Mouse (Mus musculus) urinary bladder, postnatal 10 days (tissue): ENCODE measurements around the gene Chst14.

ENCODE experiments used
- DNase-seq: peaks from one replicate; pipeline ENCODE4 v3.0.0; 2022; ENCODE audit warnings: low spot score

Chst14 gene

GRCm38 (mm10) chr2:118926361-118926997 is at the start of gene Chst14:
Gene Chst14 (plus strand): TSS chr2:118926496.
- DNase-seq, result no peak

GRCm38 (mm10) chr2:118881019-118881418 is 45.3 kb upstream of the Chst14 start:
- no peak for DNase-seq

GRCm38 (mm10) chr2:118881956-118882355 is 44.3 kb upstream of the Chst14 start:
- no peak for DNase-seq

GRCm38 (mm10) chr2:118882840-118883679 is 43.2 kb upstream of the Chst14 start:
- peak; percentile 73 for DNase-seq

- no peak for DNase-seq
Measured at GRCm38 (mm10) chr2:118887440-118887839, 38.9 kb upstream of the Chst14 start.

GRCm38 (mm10) chr2:118887845-118888548 is 38.3 kb upstream of the Chst14 start:
- no peak for DNase-seq

GRCm38 (mm10) chr2:118891173-118891572 is 35.1 kb upstream of the Chst14 start:
- DNase-seq, result no peak

GRCm38 (mm10) chr2:118895990-118896913 is 30.0 kb upstream of the Chst14 start:
- DNase-seq, result no peak

GRCm38 (mm10) chr2:118896914-118897291 is 29.4 kb upstream of the Chst14 start:
- DNase-seq, result no peak

GRCm38 (mm10) chr2:118897392-118897791 is 28.9 kb upstream of the Chst14 start:
- no peak for DNase-seq

- DNase-seq, result no peak
Measured at GRCm38 (mm10) chr2:118897808-118898207, 28.5 kb upstream of the Chst14 start.

- DNase-seq, result no peak
Measured at GRCm38 (mm10) chr2:118898771-118899170, 27.5 kb upstream of the Chst14 start.

- DNase-seq, result no peak
Measured at GRCm38 (mm10) chr2:118899306-118899705, 27.0 kb upstream of the Chst14 start.

- DNase-seq, result no peak
Measured at GRCm38 (mm10) chr2:118899981-118900825, 26.1 kb upstream of the Chst14 start, which contains the start of gene Bahd1. Gene Bahd1 (plus strand): TSS chr2:118900377.

GRCm38 (mm10) chr2:118900826-118901140 is 25.5 kb upstream of the Chst14 start:
- no peak for DNase-seq

GRCm38 (mm10) chr2:118901175-118902031 is 24.9 kb upstream of the Chst14 start:
- peak; percentile 95 for DNase-seq

- DNase-seq, result no peak
Measured at GRCm38 (mm10) chr2:118902051-118903025, 24.0 kb upstream of the Chst14 start.

GRCm38 (mm10) chr2:118903333-118903741 is 23.0 kb upstream of the Chst14 start:
- DNase-seq, result no peak
